Mouse (Mus musculus) ES-Bruce4 (cell line): ENCODE measurements around the gene Cbx1.

Experiments used
- CTCF ChIP-seq: IDR thresholded peaks from one replicate; pipeline ENCODE4 v1.8.1; 2011; ENCODE audit warnings: low read depth, low read length
- POLR2A ChIP-seq: IDR thresholded peaks from one replicate; pipeline ENCODE4 v1.8.1; 2011; ENCODE audit warnings: low read length; ENCODE audit not compliant: insufficient read depth

DNA sequence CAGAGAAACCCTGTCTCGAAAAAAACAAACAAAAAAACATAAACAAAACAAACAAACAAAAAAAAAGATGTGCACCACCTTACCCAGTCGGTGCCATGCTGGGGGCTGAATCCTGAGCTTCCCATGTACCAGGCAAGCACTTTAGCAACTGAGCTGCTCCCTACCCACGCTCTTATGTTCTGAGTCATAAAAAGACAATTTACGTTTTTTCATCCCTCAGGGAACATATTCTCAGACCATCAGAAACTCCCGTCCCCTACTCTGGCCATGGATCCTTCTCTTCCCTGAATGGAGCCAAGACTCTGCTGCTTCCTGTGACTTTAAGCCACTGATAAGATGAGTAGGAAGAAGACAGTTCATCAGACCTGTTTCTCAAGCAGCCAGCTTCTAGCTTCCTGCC lies 30.5 kb upstream of the Cbx1 start:
- TF ChIP-seq POLR2A (no peak), CTCF (no peak)
